Mouse (Mus musculus) forebrain, embryonic 12.5 days (tissue): Measurements from ENCODE around the gene Cacna1i. TPM values are rescaled to one million over a fixed set of nuclear protein-coding genes. Genes with fewer than 3 reads are reported as not detected.

Experiments used
- ATAC-seq: fragments of 200-750 bp; cut with Nextera tagmentation; 2 replicates; pipeline ENCODE4 v1.8.0; 2017; ENCODE audit warnings: moderate TSS enrichment; ENCODE audit not compliant: low FRiP score
- H3K27ac ChIP-seq: fragments of 300-500 bp; sonication (generic); 2 replicates; pipeline ENCODE4 v1.5.1; 2016; ENCODE audit warnings: mild to moderate bottlenecking
- H3K27me3 ChIP-seq: fragments of 300-500 bp; sonication (generic); 2 replicates; pipeline ENCODE4 v1.6.1; 2016; ENCODE audit warnings: mild to moderate bottlenecking
- H3K36me3 ChIP-seq: fragments of 300-500 bp; sonication (generic); replicated peaks from 2 replicates; pipeline ENCODE4 v1.6.1; 2016; ENCODE audit warnings: mild to moderate bottlenecking
- H3K4me1 ChIP-seq: fragments of 300-500 bp; sonication (generic); 2 replicates; pipeline ENCODE4 v1.6.1; 2016
- H3K4me2 ChIP-seq: fragments of 300-500 bp; sonication (generic); 2 replicates; pipeline ENCODE4 v1.6.1; 2016; ENCODE audit warnings: mild to moderate bottlenecking, moderate library complexity
- H3K4me3 ChIP-seq: fragments of 300-500 bp; sonication (generic); replicated peaks from 2 replicates; pipeline ENCODE4 v1.5.1; 2016; ENCODE audit warnings: mild to moderate bottlenecking
- H3K9ac ChIP-seq: fragments of 300-500 bp; sonication (generic); 2 replicates; pipeline ENCODE4 v1.6.1; 2016; ENCODE audit warnings: mild to moderate bottlenecking
- H3K9me3 ChIP-seq: fragments of 300-500 bp; sonication (generic); 2 replicates; pipeline ENCODE4 v1.6.1; 2016
- whole genome bisulfite sequencing: fragments of 180-500 bp; shearing (Covaris S2); methylation state at CpG from one replicate; pipeline ENCODE4 v1.1.7; 2016; 5-methylcytosine and 5-hydroxymethylcytosine counted together
- polyA plus RNA-seq: library from polyadenylated mRNA; unstranded; fragments of >200 nt; fragmentation: Nextera tagmentation; extraction: Ambion mirVana; gene quantifications from 2 replicates; pipeline ENCODE4 v1.2.1, GENCODE M21; 2016

Cacna1i gene
- polyA plus RNA-seq, 1 experiment from 2014 or later, result 0.17 TPM

DNA sequence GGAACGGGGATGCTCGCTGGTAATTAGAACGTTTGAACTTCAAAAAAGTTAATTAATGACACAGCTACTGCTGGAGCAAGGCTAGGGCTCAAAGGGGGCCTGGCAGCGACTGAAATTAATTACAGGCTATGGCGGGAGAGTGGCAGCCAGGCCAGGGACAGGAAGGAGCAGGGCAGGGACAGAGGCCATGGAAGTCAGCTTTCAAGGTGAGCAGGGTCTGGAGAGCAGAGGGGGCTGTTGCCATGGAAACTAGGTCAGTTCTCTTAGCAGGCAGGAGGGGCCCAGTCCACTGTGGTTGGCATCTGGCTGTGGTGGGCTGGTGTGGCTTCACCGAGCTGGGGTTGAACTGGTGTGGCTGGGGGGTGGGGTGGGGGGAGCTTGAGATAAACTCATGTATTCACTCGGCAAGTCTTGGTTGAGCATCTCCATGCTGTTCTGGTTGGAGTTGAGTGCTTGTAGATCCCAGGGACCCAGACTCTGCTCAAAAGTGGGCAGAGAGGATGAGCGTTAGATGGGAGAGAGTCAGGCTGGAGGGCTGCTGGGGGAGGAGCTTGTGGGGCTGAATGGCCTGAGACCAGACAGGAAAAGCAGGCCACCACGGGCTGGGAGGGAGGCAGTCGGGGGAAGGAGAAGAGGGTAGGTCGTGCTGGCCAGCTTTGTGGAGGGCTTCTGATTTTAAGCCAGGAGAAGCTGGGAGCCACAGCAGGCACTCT lies 31.7 kb downstream of the Cacna1i start:
- peak; percentile 49; the same call in 1 of the 2 replicates for ATAC-seq
- Histone ChIP-seq H3K4me2 (no peak overlapping the region), H3K27ac (no peak overlapping the region), H3K27me3 (0 out of 2 replicates have a peak, but pooled peaks cover 6% of the 10 kb centered on the region), H3K4me3 (no peak overlapping the region), H3K36me3 (no peaks in the 10 kb centered on the region), H3K4me1 (peaks cover 37% of the 10 kb centered on the region), H3K9me3 (no peaks in the 10 kb centered on the region), H3K9ac (no peak overlapping the region)
- 10% methylated on average over 11 of the region's 11 CpGs for WGBS

DNA sequence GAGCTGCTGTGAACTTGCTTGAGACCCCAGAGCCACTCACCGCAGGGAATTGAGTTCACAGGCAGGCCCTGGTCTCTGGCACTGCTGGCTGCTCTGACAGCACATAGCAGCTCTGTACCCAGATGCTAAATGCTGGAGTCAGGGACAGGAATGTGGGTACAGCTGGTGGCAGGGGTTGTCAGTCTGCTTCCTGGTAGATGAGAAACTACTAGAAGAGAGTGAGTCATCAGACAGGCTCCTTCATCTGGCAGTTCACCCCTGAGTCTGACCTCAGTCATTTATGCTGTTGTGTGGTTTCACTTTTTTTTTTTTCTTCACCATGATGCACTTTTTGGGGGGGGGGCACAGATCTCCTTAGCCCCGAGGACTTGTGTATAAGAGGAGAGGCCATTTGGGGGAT lies 32.3 kb downstream of the Cacna1i start:
- Histone ChIP-seq H3K27me3 (0 out of 2 replicates have a peak, but pooled peaks cover 6% of the 10 kb centered on the region), H3K9ac (no peak overlapping the region), H3K4me3 (no peak overlapping the region), H3K36me3 (no peaks in the 10 kb centered on the region), H3K27ac (no peak overlapping the region), H3K9me3 (no peaks in the 10 kb centered on the region), H3K4me1 (peaks cover 37% of the 10 kb centered on the region), H3K4me2 (no peak overlapping the region)
- WGBS, result 68% methylated on average over 2 of the region's 2 CpGs
- ATAC-seq, result no peak

DNA sequence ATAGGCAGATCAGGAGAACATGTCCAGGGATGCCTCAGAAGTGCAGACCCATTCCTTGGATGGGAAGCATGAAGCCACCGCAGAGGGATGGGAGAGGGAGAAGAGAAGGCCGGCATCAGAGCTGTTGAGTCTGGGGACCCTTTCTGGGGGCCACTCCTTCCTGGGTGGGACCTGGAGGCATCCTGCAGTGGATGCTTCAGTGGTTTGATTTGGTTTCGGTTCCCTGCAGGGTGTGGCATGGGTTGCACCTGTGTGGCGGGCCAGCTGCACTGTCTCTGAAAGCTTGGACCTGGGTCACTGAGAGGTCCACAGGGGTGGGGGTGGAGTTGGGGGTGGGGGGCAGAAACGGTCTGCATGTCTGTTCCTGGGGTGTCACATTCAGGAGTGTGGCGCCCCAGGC lies 32.9 kb downstream of the Cacna1i start:
- H3K9ac ChIP-seq, result no peak overlapping the region
- no peaks in the 10 kb centered on the region for H3K36me3 ChIP-seq
- peaks cover 32% of the 10 kb centered on the region for H3K4me1 ChIP-seq
- H3K9me3 ChIP-seq, result no peaks in the 10 kb centered on the region
- no peak overlapping the region for H3K4me2 ChIP-seq
- 89% methylated on average over 6 of the region's 6 CpGs for WGBS
- H3K27me3 ChIP-seq, result 0 out of 2 replicates have a peak, but pooled peaks cover 6% of the 10 kb centered on the region
- ATAC-seq, result no peak
- no peak overlapping the region for H3K4me3 ChIP-seq
- no peak overlapping the region for H3K27ac ChIP-seq

DNA sequence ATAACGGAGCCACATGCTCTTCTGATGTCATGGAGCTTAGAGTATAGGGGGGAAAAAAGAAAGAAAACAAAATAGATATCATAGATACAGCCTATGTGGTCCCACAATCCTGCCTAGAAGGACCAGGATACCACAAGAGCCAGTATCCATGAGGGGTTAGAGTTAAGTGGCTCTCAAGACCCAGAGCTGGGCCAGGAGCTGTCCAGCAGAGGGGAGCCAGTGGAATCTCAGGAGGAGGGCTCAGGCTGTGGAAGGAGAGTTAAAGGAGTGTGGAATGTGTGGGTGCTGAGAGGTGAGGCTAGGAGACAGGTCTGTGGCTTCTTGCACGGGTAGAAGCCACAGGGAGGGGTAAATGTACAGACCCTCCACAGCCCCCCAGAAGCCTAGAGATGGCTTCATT lies 38.2 kb downstream of the Cacna1i start:
- no peaks in the 10 kb centered on the region for H3K9me3 ChIP-seq
- no peak for ATAC-seq
- no peak overlapping the region for H3K4me2 ChIP-seq
- H3K4me3 ChIP-seq, result no peak overlapping the region
- no peaks in the 10 kb centered on the region for H3K36me3 ChIP-seq
- no peak overlapping the region for H3K9ac ChIP-seq
- WGBS, result 78% methylated on average over 2 of the region's 2 CpGs
- peaks cover 17% of the 10 kb centered on the region; the same call in 1 of the 2 replicates for H3K27me3 ChIP-seq
- peaks cover 8% of the 10 kb centered on the region for H3K4me1 ChIP-seq
- no peak overlapping the region for H3K27ac ChIP-seq

DNA sequence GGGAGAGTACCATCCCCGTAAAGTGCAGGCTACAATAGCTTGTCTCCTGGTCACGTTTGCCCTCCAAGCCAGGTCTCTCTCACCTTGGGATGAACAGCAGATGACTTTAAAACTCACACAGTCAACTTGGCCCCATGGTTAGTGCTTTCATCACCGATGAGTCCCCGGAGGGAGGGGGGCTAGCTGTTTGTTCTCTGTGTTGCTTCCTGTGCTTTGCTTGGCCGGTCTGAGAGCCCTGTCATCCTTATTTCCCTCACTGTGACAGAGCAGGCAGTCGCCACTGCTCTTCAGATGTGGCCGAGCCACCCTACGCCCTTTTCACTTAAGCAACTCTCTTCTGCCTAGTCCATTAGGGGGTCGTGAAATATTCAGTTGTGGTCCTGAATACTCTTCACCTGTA lies 38.7 kb downstream of the Cacna1i start:
- Histone ChIP-seq H3K27me3 (peaks cover 17% of the 10 kb centered on the region; the same call in 1 of the 2 replicates), H3K9me3 (no peaks in the 10 kb centered on the region), H3K4me2 (no peak overlapping the region), H3K9ac (no peak overlapping the region), H3K36me3 (no peaks in the 10 kb centered on the region), H3K4me1 (peaks cover 10% of the 10 kb centered on the region), H3K27ac (no peak overlapping the region), H3K4me3 (no peak overlapping the region)
- WGBS, result 87% methylated on average over 9 of the region's 9 CpGs
- ATAC-seq, result no peak

DNA sequence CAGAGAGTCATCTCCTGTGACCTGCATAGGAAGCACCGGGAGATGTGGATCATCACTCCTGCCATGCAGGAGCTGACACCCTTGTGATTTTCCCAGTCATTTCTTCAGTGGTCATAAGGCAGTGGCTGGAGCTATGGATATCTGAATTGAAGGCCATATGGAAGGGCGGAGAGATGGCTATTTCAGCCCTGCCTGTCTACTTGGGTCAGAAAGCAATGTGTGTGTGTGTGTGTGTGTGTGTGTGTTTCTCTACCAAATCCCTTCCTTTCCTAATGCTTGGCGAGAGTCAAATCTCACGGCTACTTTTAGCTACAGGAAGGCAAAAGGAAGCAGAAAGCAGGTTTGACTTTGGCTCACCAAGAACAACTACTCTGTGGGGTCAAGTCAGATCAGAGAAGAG lies 39.9 kb downstream of the Cacna1i start:
- no peak overlapping the region for H3K4me3 ChIP-seq
- 85% methylated on average over 4 of the region's 4 CpGs for WGBS
- no peaks in the 10 kb centered on the region for H3K36me3 ChIP-seq

DNA sequence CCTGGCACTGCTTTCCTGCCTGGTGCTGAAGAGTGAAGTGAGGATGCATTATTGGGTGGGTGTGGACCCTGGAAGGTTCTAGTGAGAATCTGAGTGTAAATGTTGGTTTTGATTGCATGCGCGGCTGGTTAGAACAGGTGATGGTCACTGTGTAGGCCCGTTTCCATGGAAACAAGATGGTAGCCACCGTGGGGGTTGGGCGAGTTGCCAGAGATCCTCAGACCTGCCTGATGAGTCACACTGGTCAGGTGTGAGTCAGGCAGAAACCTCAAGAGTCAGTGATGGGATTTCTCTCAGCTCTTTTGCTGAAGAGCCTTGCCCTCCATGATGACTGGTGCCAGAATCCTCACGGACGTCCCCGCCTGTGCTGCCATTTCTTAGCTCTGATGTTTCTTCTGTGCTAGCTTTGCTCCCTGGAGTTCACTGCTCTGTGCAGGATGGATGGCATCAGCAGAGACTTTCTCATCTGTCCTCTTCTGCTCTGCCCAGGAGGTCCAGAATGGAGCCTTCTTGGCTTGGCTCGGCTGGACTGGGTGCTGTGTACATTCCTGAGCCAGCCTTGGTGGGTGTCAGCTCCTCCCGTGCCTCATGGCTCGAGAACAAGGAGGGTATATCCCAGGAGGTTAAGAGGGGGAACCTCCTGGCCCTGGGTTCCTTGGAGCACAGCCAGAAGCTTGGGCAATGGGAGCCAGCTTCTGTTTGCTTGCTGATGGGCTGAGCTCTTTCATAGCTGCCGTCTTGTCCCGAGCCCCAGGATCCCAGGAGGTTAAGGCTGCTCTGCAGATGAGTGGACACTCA lies 40.9 kb downstream of the Cacna1i start:
- no peak overlapping the region for H3K4me3 ChIP-seq
- peaks cover 10% of the 10 kb centered on the region for H3K27me3 ChIP-seq
- peaks cover 7% of the 10 kb centered on the region for H3K4me1 ChIP-seq
- H3K9ac ChIP-seq, result no peak overlapping the region
- no peaks in the 10 kb centered on the region for H3K9me3 ChIP-seq
- WGBS, result 85% methylated on average over 13 of the region's 13 CpGs
- no peak for ATAC-seq
- H3K4me2 ChIP-seq, result no peak overlapping the region
- H3K36me3 ChIP-seq, result no peaks in the 10 kb centered on the region
- H3K27ac ChIP-seq, result no peak overlapping the region

More for the DNA sequence above, 39.9 kb downstream of the Cacna1i start:
- Histone ChIP-seq H3K4me1 (peaks cover 10% of the 10 kb centered on the region), H3K27me3 (peaks cover 14% of the 10 kb centered on the region), H3K4me2 (no peak overlapping the region), H3K27ac (no peak overlapping the region), H3K9ac (no peak overlapping the region), H3K9me3 (no peaks in the 10 kb centered on the region)
- ATAC-seq, result no peak

DNA sequence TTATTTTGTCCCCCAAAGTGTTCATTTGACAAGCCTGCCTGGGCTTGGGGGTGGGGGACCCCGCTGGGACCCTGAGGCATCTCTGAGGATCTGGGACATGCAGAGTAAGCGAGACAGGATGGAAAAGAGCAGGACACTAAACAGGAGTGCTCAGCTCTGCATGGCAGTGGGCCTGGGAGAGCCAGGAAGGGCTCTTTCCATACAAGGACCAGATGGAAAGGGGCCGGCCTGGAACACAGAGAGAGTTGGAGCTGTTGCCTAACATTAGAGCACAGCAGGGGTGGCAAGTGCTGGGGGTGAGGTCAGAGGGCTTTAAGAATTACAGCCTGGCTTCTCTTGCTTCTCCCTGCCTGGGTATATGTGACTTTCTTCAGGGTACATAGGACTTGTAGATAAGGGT lies 43.2 kb downstream of the Cacna1i start:
- no peak overlapping the region for H3K4me3 ChIP-seq
- H3K9ac ChIP-seq, result no peak overlapping the region
- no peak overlapping the region for H3K27ac ChIP-seq
- no peaks in the 10 kb centered on the region for H3K36me3 ChIP-seq
- peaks cover 3% of the 10 kb centered on the region for H3K4me1 ChIP-seq
- no peak overlapping the region for H3K4me2 ChIP-seq
- 63% methylated on average over 3 of the region's 3 CpGs for WGBS
- no peak for ATAC-seq
- peaks cover 8% of the 10 kb centered on the region for H3K27me3 ChIP-seq
- no peaks in the 10 kb centered on the region for H3K9me3 ChIP-seq

DNA sequence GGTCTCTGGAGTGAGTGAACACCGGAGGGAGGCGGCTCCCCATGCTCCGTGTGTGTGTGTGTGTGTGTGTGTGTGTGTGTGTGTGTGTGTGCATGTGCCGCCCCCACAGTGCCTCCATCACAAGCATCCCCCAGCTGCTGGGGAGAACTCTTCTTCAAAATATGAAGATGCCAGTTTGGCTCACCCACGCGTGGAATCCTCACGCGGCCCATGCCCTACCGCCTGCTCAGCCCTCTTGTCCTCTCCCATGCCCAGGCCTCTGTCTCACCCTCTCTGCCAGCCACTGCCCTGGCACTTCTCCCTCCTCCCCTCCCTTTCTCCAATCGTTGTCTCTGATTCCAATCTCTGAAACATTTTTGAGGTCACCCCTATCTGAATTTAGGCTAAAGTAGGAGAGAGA lies 47.7 kb downstream of the Cacna1i start:
- 91% methylated on average over 10 of the region's 10 CpGs for WGBS
- no peak overlapping the region for H3K4me3 ChIP-seq
- H3K4me1 ChIP-seq, result peaks cover 3% of the 10 kb centered on the region; the same call in 1 of the 2 replicates
- ATAC-seq, result no peak
- H3K9me3 ChIP-seq, result no peaks in the 10 kb centered on the region
- H3K27ac ChIP-seq, result no peak overlapping the region
- no peak overlapping the region for H3K4me2 ChIP-seq
- no peaks in the 10 kb centered on the region for H3K36me3 ChIP-seq
- H3K9ac ChIP-seq, result no peak overlapping the region
- no peaks in the 10 kb centered on the region; the same call in 1 of the 2 replicates for H3K27me3 ChIP-seq

DNA sequence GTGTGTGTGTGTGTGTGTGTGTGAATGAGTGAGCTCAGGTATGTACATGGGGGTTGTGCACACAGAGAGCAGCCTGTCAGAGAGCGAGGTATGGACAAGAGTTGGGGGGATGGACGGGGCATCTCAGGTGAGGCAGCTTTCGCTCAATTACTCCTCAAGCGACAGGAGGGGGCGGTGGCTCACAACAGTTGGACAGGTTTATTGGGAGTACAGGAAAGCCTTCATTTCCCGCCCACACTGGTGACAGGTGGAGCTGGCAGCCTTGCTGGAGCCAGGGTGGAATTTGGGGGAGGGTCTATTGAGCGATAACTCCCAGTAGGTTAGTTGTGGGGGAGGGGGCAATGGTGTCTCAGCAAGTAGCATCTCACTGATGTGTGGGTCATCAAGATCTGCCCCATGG lies 48.2 kb downstream of the Cacna1i start:
- Histone ChIP-seq H3K9ac (no peak overlapping the region), H3K4me3 (no peak overlapping the region), H3K4me2 (no peak overlapping the region), H3K9me3 (no peaks in the 10 kb centered on the region), H3K4me1 (peaks cover 2% of the 10 kb centered on the region; the same call in 1 of the 2 replicates), H3K36me3 (no peaks in the 10 kb centered on the region), H3K27me3 (no peaks in the 10 kb centered on the region; the same call in 1 of the 2 replicates), H3K27ac (no peak overlapping the region)
- no peak for ATAC-seq
- WGBS, result 67% methylated on average over 7 of the region's 7 CpGs

DNA sequence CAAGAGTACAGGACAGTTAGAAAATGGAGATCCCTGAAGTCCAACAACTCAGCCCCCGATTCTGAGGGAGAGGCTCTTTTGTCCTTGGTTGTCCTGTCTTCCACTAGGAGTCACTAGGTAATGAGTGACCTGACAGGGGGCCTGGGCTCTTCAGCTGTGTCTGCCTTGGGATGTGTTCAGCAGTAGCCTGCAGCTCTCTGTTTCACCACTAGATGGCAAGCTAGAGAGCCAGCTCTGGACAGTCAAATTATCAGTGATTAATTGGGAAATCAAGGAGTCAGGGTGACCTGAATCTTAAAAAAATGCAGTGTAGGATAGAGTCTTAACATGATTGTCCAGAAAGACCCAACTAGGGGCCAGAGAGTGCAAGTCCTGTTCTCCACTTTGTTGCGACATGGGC lies 53.3 kb downstream of the Cacna1i start:
- ATAC-seq, result no peak

DNA sequence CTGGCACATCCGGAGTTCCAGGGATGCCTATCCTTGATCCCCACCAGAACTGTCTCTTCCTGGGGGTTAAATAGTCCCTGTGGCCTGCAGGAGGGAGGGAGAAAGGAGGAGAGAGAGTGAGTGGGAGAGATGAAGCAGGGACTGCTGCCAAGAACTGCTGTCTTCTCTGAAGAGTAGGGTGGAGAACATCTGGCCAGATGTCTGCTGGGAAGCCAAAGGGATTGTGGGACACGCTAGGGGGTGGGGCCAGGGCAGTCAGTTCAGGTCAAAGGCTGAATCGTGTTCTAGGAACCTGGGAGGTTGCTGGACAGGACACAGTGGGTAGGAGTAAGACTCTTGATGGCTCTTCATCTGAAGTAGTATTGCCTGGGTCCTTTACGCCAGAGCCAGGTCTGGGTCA lies 55.4 kb downstream of the Cacna1i start:
- no peaks in the 10 kb centered on the region for H3K27me3 ChIP-seq
- no peaks in the 10 kb centered on the region for H3K9me3 ChIP-seq
- peaks cover 4% of the 10 kb centered on the region; the same call in 1 of the 2 replicates for H3K4me1 ChIP-seq
- H3K4me2 ChIP-seq, result no peak overlapping the region
- no peak for ATAC-seq
- no peaks in the 10 kb centered on the region for H3K36me3 ChIP-seq
- WGBS, result 77% methylated on average over 4 of the region's 4 CpGs
- no peak overlapping the region for H3K9ac ChIP-seq
- H3K4me3 ChIP-seq, result no peak overlapping the region
- H3K27ac ChIP-seq, result no peak overlapping the region

More for the DNA sequence above, 53.3 kb downstream of the Cacna1i start:
- 73% methylated on average over 2 of the region's 2 CpGs for WGBS
- Histone ChIP-seq H3K27me3 (no peaks in the 10 kb centered on the region), H3K4me2 (no peak overlapping the region), H3K36me3 (no peaks in the 10 kb centered on the region), H3K9ac (no peak overlapping the region), H3K4me1 (peaks cover 4% of the 10 kb centered on the region; the same call in 1 of the 2 replicates), H3K4me3 (no peak overlapping the region), H3K9me3 (no peaks in the 10 kb centered on the region), H3K27ac (no peak overlapping the region)
